Mouse (Mus musculus) midbrain, embryonic 13.5 days (tissue): ENCODE data around the gene Plekhh2. TPM values are rescaled to one million over a fixed set of nuclear protein-coding genes. Genes with fewer than 3 reads are reported as not detected.

Source experiments
- ATAC-seq: fragments of 200-750 bp; cut with Nextera tagmentation; 2 replicates; pipeline ENCODE4 v1.8.0; 2017; ENCODE audit warnings: mild to moderate bottlenecking, moderate TSS enrichment, moderate library complexity
- H3K27ac ChIP-seq: fragments of 300-500 bp; sonication (generic); 2 replicates; pipeline ENCODE4 v1.5.1; 2015; ENCODE audit warnings: inconsistent platforms, mild to moderate bottlenecking, moderate library complexity
- H3K27me3 ChIP-seq: fragments of 300-500 bp; sonication (generic); 2 replicates; pipeline ENCODE4 v1.6.1; 2015; ENCODE audit warnings: mild to moderate bottlenecking, inconsistent platforms
- H3K36me3 ChIP-seq: fragments of 300-500 bp; sonication (generic); 2 replicates; pipeline ENCODE4 v1.6.1; 2015; ENCODE audit warnings: mild to moderate bottlenecking, inconsistent platforms
- H3K4me1 ChIP-seq: fragments of 300-500 bp; sonication (generic); replicated peaks from 2 replicates; pipeline ENCODE4 v1.6.1; 2015; ENCODE audit warnings: inconsistent platforms
- H3K4me2 ChIP-seq: fragments of 300-500 bp; sonication (generic); replicated peaks from 2 replicates; pipeline ENCODE4 v1.6.1; 2015; ENCODE audit warnings: moderate library complexity, mild to moderate bottlenecking, inconsistent platforms
- H3K4me3 ChIP-seq: fragments of 300-500 bp; sonication (generic); replicated peaks from 2 replicates; pipeline ENCODE4 v1.5.1; 2015; ENCODE audit warnings: mild to moderate bottlenecking, inconsistent platforms
- H3K9ac ChIP-seq: fragments of 300-500 bp; sonication (generic); replicated peaks from 2 replicates; pipeline ENCODE4 v1.6.1; 2015; ENCODE audit warnings: mild to moderate bottlenecking, inconsistent platforms
- H3K9me3 ChIP-seq: fragments of 300-500 bp; sonication (generic); 2 replicates; pipeline ENCODE4 v1.6.1; 2016; ENCODE audit warnings: mild to moderate bottlenecking, inconsistent platforms
- WGBS: fragments of 180-500 bp; shearing (Covaris S2); methylation state at CpG from one replicate; pipeline ENCODE4 v1.1.7; 2015; 5-methylcytosine and 5-hydroxymethylcytosine counted together
- polyA plus RNA-seq: library from polyadenylated mRNA; unstranded; fragments of >200 nt; fragmentation: Nextera tagmentation; extraction: Ambion mirVana; gene quantifications from 2 replicates; pipeline ENCODE4 v1.2.1, GENCODE M21; 2015

Plekhh2 gene
- polyA plus RNA-seq, 1 experiment from 2014 or later = 1.7 TPM

DNA sequence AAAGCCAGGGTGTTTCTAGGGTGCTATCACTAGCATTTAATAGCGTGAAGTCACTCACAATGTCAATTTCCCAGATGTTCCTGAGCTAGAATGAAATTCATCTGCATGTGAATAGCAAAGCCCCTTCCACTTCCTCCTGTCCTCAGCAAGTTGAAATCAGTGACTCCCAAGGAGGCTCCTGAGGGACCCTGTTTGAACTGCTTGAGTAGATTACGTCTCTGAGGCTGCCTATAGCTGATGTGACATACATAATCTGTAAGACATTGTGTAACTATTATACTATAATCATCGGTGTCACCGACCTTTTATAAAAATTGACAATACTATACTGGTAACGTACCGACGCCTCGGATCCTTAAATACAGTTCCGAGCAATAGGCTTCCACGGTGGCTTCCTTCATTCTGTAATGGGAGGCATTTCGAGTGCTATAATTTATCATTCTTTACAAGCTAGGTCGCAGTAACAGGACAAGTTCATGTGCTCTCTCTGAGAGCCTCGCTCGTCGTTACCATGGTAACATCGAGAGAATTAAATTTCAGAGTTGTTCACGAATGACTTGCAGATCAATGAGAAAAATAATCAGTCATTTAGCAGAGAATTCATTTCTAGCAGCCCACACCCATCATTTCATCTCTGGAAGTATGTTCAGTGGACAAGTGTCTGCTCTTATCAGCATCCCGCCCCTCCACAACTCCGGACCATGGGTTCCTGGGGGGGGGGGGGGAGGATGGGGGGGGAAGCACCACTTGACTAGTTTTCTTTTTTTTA, 145.1 kb downstream of the Plekhh2 start:
- Histone ChIP-seq H3K27ac (peak overlapping the region; percentile 62), H3K36me3 (peaks cover 4% of the 10 kb centered on the region; the same call in 1 of the 2 replicates), H3K4me3 (no peak overlapping the region), H3K9ac (no peak overlapping the region), H3K27me3 (no peaks in the 10 kb centered on the region), H3K4me2 (peak overlapping the region; percentile 6; the same call in 1 of the 2 replicates), H3K4me1 (peaks cover 22% of the 10 kb centered on the region), H3K9me3 (no peaks in the 10 kb centered on the region)
- ATAC-seq = peak; percentile 73
- 51% methylated on average over 19 of the region's 19 CpGs for WGBS

- Histone ChIP-seq H3K27me3 (no peaks in the 10 kb centered on the region), H3K9me3 (no peaks in the 10 kb centered on the region), H3K4me1 (peaks cover 22% of the 10 kb centered on the region), H3K4me2 (no peak overlapping the region), H3K9ac (no peak overlapping the region), H3K36me3 (peaks cover 4% of the 10 kb centered on the region; the same call in 1 of the 2 replicates), H3K27ac (no peak overlapping the region), H3K4me3 (no peak overlapping the region)
- WGBS = 83% methylated on average over 3 of the region's 3 CpGs
- peak; percentile 31; the same call in 1 of the 2 replicates for ATAC-seq
Observed at GRCm38 (mm10) chr17:84657422-84657732, 145.7 kb downstream of the Plekhh2 start.

GRCm38 (mm10) chr17:84657782-84658181, 146.1 kb downstream of the Plekhh2 start:
- Histone ChIP-seq H3K27ac (no peak overlapping the region), H3K9me3 (no peaks in the 10 kb centered on the region), H3K4me3 (no peak overlapping the region), H3K9ac (no peak overlapping the region), H3K4me1 (peaks cover 22% of the 10 kb centered on the region), H3K4me2 (no peak overlapping the region), H3K27me3 (no peaks in the 10 kb centered on the region), H3K36me3 (peaks cover 4% of the 10 kb centered on the region; the same call in 1 of the 2 replicates)
- no peak for ATAC-seq
- WGBS = 84% methylated on average over 7 of the region's 7 CpGs

- H3K27ac ChIP-seq = no peak overlapping the region
- no peaks in the 10 kb centered on the region for H3K27me3 ChIP-seq
- H3K4me3 ChIP-seq = no peak overlapping the region
- no peak overlapping the region for H3K9ac ChIP-seq
- no peak overlapping the region for H3K4me2 ChIP-seq
- WGBS = 48% methylated on average over 5 of the region's 5 CpGs
- no peaks in the 10 kb centered on the region for H3K9me3 ChIP-seq
- H3K36me3 ChIP-seq = peaks cover 4% of the 10 kb centered on the region; the same call in 1 of the 2 replicates
- no peak for ATAC-seq
- H3K4me1 ChIP-seq = peaks cover 22% of the 10 kb centered on the region
Observed at GRCm38 (mm10) chr17:84658195-84658594, 146.5 kb downstream of the Plekhh2 start.

- no peak for ATAC-seq
- Histone ChIP-seq H3K4me3 (no peak overlapping the region), H3K9me3 (no peaks in the 10 kb centered on the region), H3K27ac (no peak overlapping the region), H3K27me3 (no peaks in the 10 kb centered on the region), H3K36me3 (no peaks in the 10 kb centered on the region), H3K4me2 (no peak overlapping the region), H3K4me1 (peaks cover 22% of the 10 kb centered on the region), H3K9ac (no peak overlapping the region)
- 78% methylated on average over 8 of the region's 8 CpGs for WGBS
Observed at GRCm38 (mm10) chr17:84658951-84659350, 147.3 kb downstream of the Plekhh2 start.

GRCm38 (mm10) chr17:84665053-84665452, 153.4 kb downstream of the Plekhh2 start:
- Histone ChIP-seq H3K36me3 (no peaks in the 10 kb centered on the region), H3K4me2 (no peak overlapping the region), H3K4me3 (no peak overlapping the region), H3K9me3 (no peaks in the 10 kb centered on the region), H3K27ac (no peak overlapping the region), H3K9ac (no peak overlapping the region), H3K27me3 (no peaks in the 10 kb centered on the region), H3K4me1 (no peaks in the 10 kb centered on the region; the same call in 1 of the 2 replicates)
- no peak for ATAC-seq
- 63% methylated on average over 10 of the region's 10 CpGs for WGBS

- Histone ChIP-seq H3K4me2 (no peak overlapping the region), H3K4me1 (no peaks in the 10 kb centered on the region; the same call in 1 of the 2 replicates)
- 58% methylated on average over 9 of the region's 9 CpGs for WGBS
Observed at GRCm38 (mm10) chr17:84665691-84666090, 154.0 kb downstream of the Plekhh2 start.

DNA sequence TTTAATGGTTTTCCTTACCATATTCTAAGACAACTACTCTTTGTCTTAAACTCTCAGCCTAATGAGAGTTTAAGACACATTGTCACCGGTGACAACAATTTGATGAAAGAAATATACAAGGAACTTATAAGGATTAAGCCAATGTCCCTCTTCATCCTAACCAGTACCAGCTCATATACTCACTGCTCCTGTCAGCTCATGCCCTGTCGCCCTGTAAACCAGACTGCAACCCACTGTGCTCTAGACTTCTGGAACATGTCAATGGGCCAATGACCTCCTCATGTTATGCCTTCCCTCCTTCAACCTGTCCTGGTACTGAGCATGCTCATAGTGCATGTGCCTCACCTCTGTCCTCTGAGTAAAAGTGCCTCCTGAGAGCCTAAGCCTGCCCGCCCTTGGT, 156.2 kb downstream of the Plekhh2 start:
- Histone ChIP-seq H3K4me1 (no peaks in the 10 kb centered on the region; the same call in 1 of the 2 replicates), H3K9me3 (no peaks in the 10 kb centered on the region), H3K4me2 (no peak overlapping the region), H3K9ac (no peak overlapping the region), H3K36me3 (no peaks in the 10 kb centered on the region), H3K27ac (no peak overlapping the region), H3K27me3 (no peaks in the 10 kb centered on the region), H3K4me3 (no peak overlapping the region)
- WGBS = 95% methylated on average over 3 of the region's 3 CpGs
- no peak for ATAC-seq

More at GRCm38 (mm10) chr17:84665691-84666090, 154.0 kb downstream of the Plekhh2 start:
- Histone ChIP-seq H3K36me3 (no peaks in the 10 kb centered on the region), H3K4me3 (no peak overlapping the region), H3K9ac (no peak overlapping the region), H3K27me3 (no peaks in the 10 kb centered on the region), H3K9me3 (no peaks in the 10 kb centered on the region), H3K27ac (no peak overlapping the region)
- no peak for ATAC-seq

Other genes with a start within 250 kb of the Plekhh2 start
- 6.8 and 7.6 TPM in 2 replicates for gene Thada, start 45.7 kb upstream of the Plekhh2 start, polyA plus RNA-seq
- 33.3 and 35.9 TPM in 2 replicates for gene Dync2li1, start 114.6 kb downstream of the Plekhh2 start, polyA plus RNA-seq
- 0.11 TPM in 1 of 2 replicates, not detected in the other for gene Abcg8, start 164.4 kb downstream of the Plekhh2 start, polyA plus RNA-seq
- gene Abcg5, start 171.1 kb downstream of the Plekhh2 start, polyA plus RNA-seq = 1.1 and 3.0 TPM in 2 replicates